Mouse (Mus musculus) heart, postnatal 4 days (tissue): ENCODE data around the gene Inhba. TPM values are rescaled to one million over a fixed set of nuclear protein-coding genes. Genes with fewer than 3 reads are reported as not detected.

ENCODE experiments used
- DNase-seq: peaks from one replicate; pipeline ENCODE4 v3.0.0; 2021
- total RNA-seq, 2 experiments: library from RNA; stranded (reverse); gene quantifications; 2 replicates each; pipeline ENCODE4 v1.2.3; 2021

Gene Inhba
- total RNA-seq = 10 to 100 TPM; 11.2 to 12.5 TPM

GRCm38 (mm10) chr13:16011372-16012242, at the start of gene Inhba:
Gene Inhba (plus strand): TSS chr13:16011851.
- peak; percentile 52 for DNase-seq

- no peak for DNase-seq
These were observed 35.1 kb upstream of the Inhba start for GRCm38 (mm10) chr13:15976584-15976983.

DNA sequence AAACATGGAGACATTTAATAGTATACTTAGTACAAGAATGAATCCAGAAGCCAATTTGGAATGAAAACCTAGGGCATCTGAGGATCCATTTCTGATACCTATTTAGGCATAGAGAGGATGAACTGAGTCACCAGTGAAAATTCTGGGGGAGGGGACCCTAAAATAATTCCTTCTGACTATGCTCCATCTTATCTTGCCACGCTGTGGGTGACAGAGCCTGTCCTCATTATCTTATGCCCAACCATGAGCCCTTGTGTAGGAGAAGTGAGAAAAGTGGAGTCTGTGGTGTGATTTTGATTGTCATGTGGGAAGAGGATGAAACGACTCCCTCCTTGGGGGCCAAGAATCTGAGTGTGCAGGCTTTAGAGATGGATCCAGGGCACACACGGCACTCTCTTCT, 32.1 kb upstream of the Inhba start:
- no peak for DNase-seq

- DNase-seq = no peak
These were observed 29.6 kb upstream of the Inhba start for GRCm38 (mm10) chr13:15982041-15982440.

- no peak for DNase-seq
These were observed 25.9 kb upstream of the Inhba start for GRCm38 (mm10) chr13:15985761-15986160.

DNA sequence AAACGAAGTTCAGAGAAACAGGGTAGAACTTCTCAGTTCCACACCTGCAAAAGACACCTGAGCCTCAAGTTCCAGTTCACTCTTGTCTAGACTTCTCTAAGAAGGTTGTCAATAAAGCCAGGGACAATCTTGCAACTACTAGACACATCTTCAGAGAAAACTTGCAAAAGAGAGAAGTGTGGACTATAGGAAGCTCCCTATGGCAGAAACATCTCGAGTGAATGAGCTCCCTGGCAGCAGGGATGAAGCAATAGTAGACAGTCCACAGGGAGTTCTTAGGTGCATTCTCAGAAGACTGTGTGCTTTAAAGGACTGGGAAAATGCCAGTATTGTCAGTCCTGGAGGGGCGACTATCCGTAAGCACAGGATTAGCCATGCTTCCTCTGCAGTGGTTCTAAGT, 25.5 kb upstream of the Inhba start:
- no peak for DNase-seq

- DNase-seq = no peak
These were observed 16.3 kb upstream of the Inhba start for GRCm38 (mm10) chr13:15995314-15995713.

- DNase-seq = peak; percentile 63
These were observed 6.1 kb upstream of the Inhba start for GRCm38 (mm10) chr13:16005517-16005916.

- no peak for DNase-seq
These were observed 3.9 kb upstream of the Inhba start for GRCm38 (mm10) chr13:16007748-16008147.

DNA sequence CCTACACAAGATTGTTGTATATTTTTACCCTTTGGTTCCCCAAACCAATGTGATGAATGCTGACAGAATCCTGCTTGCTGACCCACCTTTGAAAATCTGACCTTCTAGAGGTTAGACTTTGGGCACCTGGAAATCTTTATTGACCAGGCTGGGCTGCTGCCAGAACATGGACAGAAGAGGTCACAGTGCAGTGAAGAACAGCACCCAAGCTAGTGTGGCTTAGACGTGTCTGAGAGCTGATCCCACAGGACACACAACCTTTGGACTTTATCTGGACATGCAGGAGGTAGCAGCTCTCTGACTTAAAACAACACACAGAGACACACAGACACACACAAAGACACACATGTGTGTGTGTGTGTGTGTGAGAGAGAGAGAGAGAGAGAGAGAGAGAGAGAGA, 3.3 kb upstream of the Inhba start:
- DNase-seq = no peak

DNA sequence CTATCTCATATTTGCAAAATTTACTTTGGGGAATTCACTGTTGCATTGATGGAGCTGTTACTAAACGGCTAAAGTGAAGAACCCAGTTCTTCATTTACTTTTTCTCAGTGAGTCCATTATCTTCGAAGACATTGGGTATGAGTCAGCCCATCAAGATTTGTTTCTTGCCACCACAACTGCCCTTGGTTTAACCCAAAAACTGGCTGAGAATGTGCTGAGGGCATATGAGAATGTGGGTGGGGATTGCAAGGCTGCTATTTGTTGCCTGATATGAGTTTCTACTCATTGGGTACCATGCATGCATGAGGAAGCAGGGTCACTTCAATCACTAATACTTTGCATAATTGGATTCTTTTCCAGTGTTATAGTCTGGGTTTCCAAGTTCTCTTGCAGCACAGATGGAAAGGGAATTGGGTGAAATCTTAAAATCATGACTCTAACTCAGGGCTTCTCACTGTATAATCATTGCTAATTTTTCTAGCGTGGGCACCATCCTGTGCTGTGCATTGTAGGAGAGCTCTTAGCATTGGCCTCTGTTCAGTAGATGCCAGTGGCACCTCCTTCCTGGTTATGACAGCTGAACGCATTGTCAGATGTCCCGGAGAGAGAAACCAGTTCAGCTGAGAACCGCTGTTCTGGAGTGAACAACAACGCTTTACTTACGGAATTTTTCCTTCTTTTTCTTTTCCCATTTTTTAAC, 1.7 kb upstream of the Inhba start:
- no peak for DNase-seq

- no peak for DNase-seq
These were observed 1.1 kb upstream of the Inhba start for GRCm38 (mm10) chr13:16010586-16010985.

DNA sequence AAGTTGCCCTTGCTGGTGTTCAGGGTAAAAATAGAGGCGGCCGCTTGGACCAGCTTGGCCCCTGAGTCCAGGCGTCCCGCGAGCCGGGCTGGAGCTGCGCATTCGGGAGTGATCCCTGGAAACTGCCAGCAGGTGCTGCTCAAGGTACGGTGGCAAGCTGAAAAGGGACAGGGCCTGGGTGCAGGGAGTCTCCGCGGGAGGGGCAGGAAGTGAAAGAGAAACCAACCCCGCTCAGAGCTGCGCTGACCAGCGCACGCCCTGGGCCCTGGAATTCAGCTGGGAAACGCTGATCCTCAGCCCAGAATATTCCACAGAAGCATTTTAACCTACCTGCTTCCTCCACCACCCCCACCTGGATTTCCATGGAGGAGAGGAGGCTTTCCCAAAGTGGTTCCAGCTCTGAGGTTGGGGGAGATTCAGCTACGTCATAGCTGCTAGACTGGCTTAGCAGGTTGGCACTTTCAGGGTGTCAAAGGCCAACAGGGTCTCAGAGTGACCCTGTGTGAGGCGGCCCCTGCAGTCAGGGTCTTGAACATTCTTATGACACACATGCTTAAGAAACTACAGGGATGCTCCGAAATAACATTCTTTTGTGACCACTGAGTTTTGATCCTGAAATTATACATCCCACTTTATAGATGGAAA, 714 bp downstream of the Inhba start:
- peak; percentile 87 for DNase-seq

GRCm38 (mm10) chr13:16014166-16014565, 2.5 kb downstream of the Inhba start:
- DNase-seq = no peak

DNA sequence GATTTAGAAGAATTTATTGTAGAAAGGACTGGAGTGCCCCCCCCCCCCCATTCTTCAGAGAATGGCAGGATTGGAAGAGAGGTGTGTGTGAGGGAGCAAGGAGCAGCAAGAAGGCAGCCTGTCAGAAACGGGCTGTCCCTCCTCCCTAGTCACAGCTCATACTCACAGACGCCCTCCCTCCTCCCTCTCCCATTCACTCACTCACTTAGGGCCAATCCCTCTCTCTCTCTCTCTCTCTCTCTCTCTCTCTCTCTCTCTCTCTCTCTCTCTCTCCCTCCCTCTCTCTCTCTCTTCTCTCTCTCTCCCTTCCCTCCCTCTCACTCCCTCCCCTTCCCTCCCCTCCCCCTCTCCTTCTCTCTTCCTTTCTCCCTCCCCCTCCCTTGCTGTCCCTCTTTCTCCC, 4.9 kb downstream of the Inhba start:
- no peak for DNase-seq

DNA sequence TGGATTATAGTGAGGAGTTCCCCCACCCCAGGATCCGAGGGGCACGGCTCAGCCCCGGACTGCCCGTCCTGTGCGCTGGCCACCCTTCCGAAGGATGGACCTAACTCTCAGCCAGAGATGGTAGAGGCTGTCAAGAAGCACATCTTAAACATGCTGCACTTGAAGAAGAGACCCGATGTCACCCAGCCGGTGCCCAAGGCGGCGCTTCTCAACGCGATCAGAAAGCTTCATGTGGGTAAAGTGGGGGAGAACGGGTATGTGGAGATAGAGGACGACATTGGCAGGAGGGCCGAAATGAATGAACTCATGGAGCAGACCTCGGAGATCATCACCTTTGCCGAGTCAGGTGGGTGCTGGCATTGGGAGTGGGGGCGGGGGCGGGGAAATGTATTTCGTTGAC, 5.7 kb downstream of the Inhba start:
- no peak for DNase-seq

DNA sequence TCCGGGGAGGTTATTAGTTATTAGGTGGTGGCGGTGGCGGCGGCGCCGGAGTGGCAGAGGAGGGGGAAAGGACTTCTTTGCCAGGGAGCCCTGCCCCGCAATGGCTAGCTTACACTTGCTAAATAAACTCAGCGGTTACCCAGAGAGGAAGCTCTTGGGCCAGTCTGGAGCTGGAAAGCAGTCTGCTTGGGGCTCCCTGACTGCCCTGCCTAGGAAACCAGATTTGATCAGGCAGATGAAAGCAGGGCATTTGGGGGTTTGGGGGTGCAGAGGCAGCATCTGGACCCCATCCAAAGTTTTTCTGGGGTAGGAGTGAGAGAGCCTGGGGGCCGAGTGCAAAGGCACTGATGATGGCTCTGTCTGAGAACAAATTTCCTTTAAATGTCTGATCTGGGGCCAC, 6.1 kb downstream of the Inhba start:
- peak; percentile 22 for DNase-seq

- DNase-seq = no peak
These were observed 7.3 kb downstream of the Inhba start for GRCm38 (mm10) chr13:16018807-16019510.

DNA sequence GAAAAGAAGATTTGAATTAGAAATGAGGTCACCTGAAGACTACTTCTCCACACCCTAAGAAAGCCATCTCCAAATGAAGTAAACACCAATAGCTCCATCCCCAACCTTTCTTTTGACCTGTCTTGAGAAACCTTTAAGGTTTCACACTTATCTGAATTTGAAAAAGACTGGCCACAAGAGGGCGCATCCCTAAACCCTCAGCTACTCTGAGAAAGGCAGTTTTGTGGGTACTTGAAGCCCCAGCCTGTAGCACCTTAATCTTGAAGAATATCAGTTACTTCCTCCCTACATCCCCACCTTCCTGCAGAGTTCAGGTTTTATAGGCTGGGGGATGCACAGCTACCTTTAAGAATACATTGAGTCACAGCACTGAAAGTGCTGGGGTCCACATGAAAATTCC, 9.0 kb downstream of the Inhba start:
- peak; percentile 62 for DNase-seq

DNA sequence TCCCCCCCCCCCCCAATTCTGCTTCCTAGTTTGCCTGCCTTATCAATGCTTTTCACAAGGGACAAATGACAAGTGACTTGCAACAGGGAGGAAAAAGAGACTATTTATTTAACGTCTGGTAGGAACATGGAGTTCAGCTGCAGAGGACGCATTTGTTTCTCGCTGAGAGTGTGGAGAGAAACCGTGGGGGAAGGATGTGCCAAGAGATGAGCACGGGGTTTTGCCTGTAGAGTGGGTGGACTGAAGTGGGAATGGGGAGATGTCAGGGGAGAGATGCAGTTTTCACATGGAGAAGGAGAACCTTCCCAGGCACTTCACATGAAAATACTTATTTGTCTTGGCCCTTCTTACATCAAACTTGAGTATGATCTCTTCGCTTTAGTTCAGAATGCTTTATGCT, 9.5 kb downstream of the Inhba start:
- no peak for DNase-seq

- DNase-seq = no peak
These were observed 10.2 kb downstream of the Inhba start for GRCm38 (mm10) chr13:16021849-16022248.

DNA sequence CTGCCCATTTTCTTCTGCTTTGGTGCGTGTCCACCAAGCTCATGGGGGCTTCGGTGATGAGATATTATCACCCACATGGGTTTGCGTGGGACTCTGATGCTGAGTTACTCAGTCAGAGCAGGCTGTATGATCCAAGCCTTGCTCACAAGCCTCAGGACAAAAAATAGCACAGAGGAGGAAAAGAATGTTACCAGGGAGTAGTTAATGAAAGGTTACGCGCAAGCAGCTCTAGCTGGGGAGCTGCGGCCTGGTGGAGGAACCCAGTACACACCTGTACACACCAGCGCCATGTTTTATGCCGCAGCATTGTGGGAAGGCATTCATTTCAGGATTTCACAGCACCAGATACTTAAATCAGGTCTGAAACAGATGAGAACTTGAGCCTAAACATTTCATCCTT, 10.9 kb downstream of the Inhba start:
- no peak for DNase-seq
